Mouse (Mus musculus): ENCODE data around the gene Hps4. TPM values are rescaled to one million over a fixed set of nuclear protein-coding genes. Genes with fewer than 3 reads are reported as not detected.

Gene Hps4
- polyA plus RNA-seq, 1 experiment from 2014 or later, result 18.5 TPM

GRCm38 (mm10) chr5:112418023-112418422 lies 75.1 kb downstream of the Hps4 start:
- no peaks in the 10 kb centered on the region for H3K4me1 ChIP-seq (ENCODE audit: control insufficient read depth in 2 of 2, insufficient read depth in 2 of 2, low read length in 2 of 2)
- ATAC-seq (ENCODE audit: insufficient number of reproducible peaks, insufficient read depth, low FRiP score, low read depth), result no peak
- H3K36me3 ChIP-seq (ENCODE audit: control insufficient read depth, insufficient read depth, low read length), result no peaks in the 10 kb centered on the region
- no peak overlapping the region for H3K9ac ChIP-seq (ENCODE audit: low read length)
- peaks cover 43% of the 10 kb centered on the region for H3K27me3 ChIP-seq (ENCODE audit: control insufficient read depth, insufficient read depth, low read length)
- H3K4me2 ChIP-seq (ENCODE audit: low read length), result no peak overlapping the region
- H3K27ac ChIP-seq (replicated peaks in 1 of 2; ENCODE audit: control insufficient read depth in 1 of 2, insufficient read depth in 1 of 2, low read depth in 2 of 2, low read length in 2 of 2), result no peak overlapping the region
- H3K4me3 ChIP-seq (ENCODE audit: control insufficient read depth in 1 of 2, insufficient read depth in 1 of 2, low read depth in 1 of 2, low read length in 2 of 2), result no peak overlapping the region
- whole genome bisulfite sequencing, result 46% methylated on average over 4 of the region's 4 CpGs
- H3K9me3 ChIP-seq (ENCODE audit: control insufficient read depth, low read length), result 0 out of 2 replicates have a peak, but pooled peaks cover 4% of the 10 kb centered on the region

DNA sequence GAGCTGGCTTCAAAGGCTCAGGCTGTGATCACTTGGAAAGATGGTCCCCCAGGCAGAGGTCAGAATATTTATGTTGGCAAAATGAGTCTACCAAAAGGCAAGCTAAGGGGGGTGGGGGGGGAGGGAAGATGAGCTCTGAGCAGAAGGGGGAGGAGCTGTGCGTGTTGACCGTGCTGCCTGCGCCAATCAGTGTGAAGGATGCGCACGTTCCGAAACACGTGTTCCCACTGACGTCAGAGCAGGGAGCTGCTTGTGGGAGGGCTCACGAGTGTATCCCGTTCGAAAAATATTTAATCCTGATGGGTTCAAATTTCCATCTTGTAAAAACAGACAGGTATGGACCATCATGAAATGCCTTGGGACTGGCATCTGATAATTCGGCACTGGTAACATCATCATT lies 76.7 kb downstream of the Hps4 start:
- no peak overlapping the region for H3K4me2 ChIP-seq (ENCODE audit: low read length)
- 34% methylated on average over 12 of the region's 12 CpGs for WGBS
- H3K9me3 ChIP-seq (ENCODE audit: control insufficient read depth, low read length), result no peaks in the 10 kb centered on the region
- H3K4me3 ChIP-seq (ENCODE audit: control insufficient read depth in 1 of 2, insufficient read depth in 1 of 2, low read depth in 1 of 2, low read length in 2 of 2), result no peak overlapping the region
- H3K9ac ChIP-seq (ENCODE audit: low read length), result no peak overlapping the region
- peaks cover 58% of the 10 kb centered on the region for H3K27me3 ChIP-seq (ENCODE audit: control insufficient read depth, insufficient read depth, low read length)
- no peaks in the 10 kb centered on the region for H3K4me1 ChIP-seq (ENCODE audit: control insufficient read depth in 2 of 2, insufficient read depth in 2 of 2, low read length in 2 of 2)
- H3K36me3 ChIP-seq (ENCODE audit: control insufficient read depth, insufficient read depth, low read length), result no peaks in the 10 kb centered on the region
- no peak overlapping the region for H3K27ac ChIP-seq (replicated peaks in 1 of 2; ENCODE audit: control insufficient read depth in 1 of 2, insufficient read depth in 1 of 2, low read depth in 2 of 2, low read length in 2 of 2)
- no peak for ATAC-seq (ENCODE audit: insufficient number of reproducible peaks, insufficient read depth, low FRiP score, low read depth)

DNA sequence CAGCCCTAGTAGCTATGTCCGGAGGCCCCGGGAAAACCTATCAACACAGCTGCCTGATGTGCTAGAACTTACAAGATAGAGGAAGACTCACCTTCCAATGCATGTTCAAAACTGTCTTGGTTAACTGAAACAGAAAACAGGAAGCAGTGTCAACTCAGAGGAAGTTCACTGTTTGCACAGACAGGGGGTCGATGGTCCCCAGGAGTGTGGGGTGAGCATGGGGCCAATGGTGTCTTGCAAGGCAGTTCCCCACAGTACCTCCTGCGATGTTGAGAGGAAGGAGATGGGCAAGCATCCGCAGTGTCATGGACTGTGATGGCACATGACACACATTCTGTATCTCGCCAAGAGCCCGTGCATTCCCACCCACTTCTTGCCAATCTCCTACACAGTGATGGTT lies 83.8 kb downstream of the Hps4 start:
- ATAC-seq (ENCODE audit: insufficient number of reproducible peaks, insufficient read depth, low FRiP score, low read depth), result no peak
- Histone ChIP-seq H3K4me1 (ENCODE audit: control insufficient read depth in 2 of 2, insufficient read depth in 2 of 2, low read length in 2 of 2) (no peaks in the 10 kb centered on the region), H3K27me3 (ENCODE audit: control insufficient read depth, insufficient read depth, low read length) (peaks cover 74% of the 10 kb centered on the region), H3K36me3 (ENCODE audit: control insufficient read depth, insufficient read depth, low read length) (no peaks in the 10 kb centered on the region), H3K4me3 (ENCODE audit: control insufficient read depth in 1 of 2, insufficient read depth in 1 of 2, low read depth in 1 of 2, low read length in 2 of 2) (no peak overlapping the region), H3K4me2 (ENCODE audit: low read length) (no peak overlapping the region), H3K9ac (ENCODE audit: low read length) (no peak overlapping the region), H3K9me3 (ENCODE audit: control insufficient read depth, low read length) (no peaks in the 10 kb centered on the region), H3K27ac (replicated peaks in 1 of 2; ENCODE audit: control insufficient read depth in 1 of 2, insufficient read depth in 1 of 2, low read depth in 2 of 2, low read length in 2 of 2) (no peak overlapping the region)
- WGBS, result 65% methylated on average over 7 of the region's 7 CpGs

GRCm38 (mm10) chr5:112427283-112427682 lies 84.4 kb downstream of the Hps4 start:
- no peak for ATAC-seq (ENCODE audit: insufficient number of reproducible peaks, insufficient read depth, low FRiP score, low read depth)
- Histone ChIP-seq H3K27me3 (ENCODE audit: control insufficient read depth, insufficient read depth, low read length) (peaks cover 78% of the 10 kb centered on the region), H3K9me3 (ENCODE audit: control insufficient read depth, low read length) (no peaks in the 10 kb centered on the region), H3K9ac (ENCODE audit: low read length) (no peak overlapping the region), H3K4me3 (ENCODE audit: control insufficient read depth in 1 of 2, insufficient read depth in 1 of 2, low read depth in 1 of 2, low read length in 2 of 2) (no peak overlapping the region), H3K27ac (replicated peaks in 1 of 2; ENCODE audit: control insufficient read depth in 1 of 2, insufficient read depth in 1 of 2, low read depth in 2 of 2, low read length in 2 of 2) (no peak overlapping the region), H3K4me2 (ENCODE audit: low read length) (no peak overlapping the region), H3K4me1 (ENCODE audit: control insufficient read depth in 2 of 2, insufficient read depth in 2 of 2, low read length in 2 of 2) (no peaks in the 10 kb centered on the region), H3K36me3 (ENCODE audit: control insufficient read depth, insufficient read depth, low read length) (no peaks in the 10 kb centered on the region)
- WGBS, result 33% methylated on average over 2 of the region's 2 CpGs

Other genes starting within 250 kb of the Hps4 start
- gene Cryba4, start 90.6 kb upstream of the Hps4 start, polyA plus RNA-seq (2014; fragmentation: Nextera tagmentation; extraction: Ambion mirVana), result 1.3 and 2.2 TPM in 2 replicates
- gene Crybb1, start 87.3 kb upstream of the Hps4 start, polyA plus RNA-seq (2014; fragmentation: Nextera tagmentation; extraction: Ambion mirVana), result 0.86 and 1.0 TPM in 2 replicates
- gene Tpst2, start 66.4 kb upstream of the Hps4 start, polyA plus RNA-seq (2014; fragmentation: Nextera tagmentation; extraction: Ambion mirVana), result 39.0 and 45.9 TPM in 2 replicates
- gene Tfip11, start 16.7 kb upstream of the Hps4 start, polyA plus RNA-seq (2014; fragmentation: Nextera tagmentation; extraction: Ambion mirVana), result 12.6 and 13.4 TPM in 2 replicates
- 25.4 and 25.9 TPM in 2 replicates for gene Srrd, start within 50 bp of the Hps4 start, polyA plus RNA-seq (2014; fragmentation: Nextera tagmentation; extraction: Ambion mirVana)
- gene Gm6583, start 12.9 kb downstream of the Hps4 start, polyA plus RNA-seq (2014; fragmentation: Nextera tagmentation; extraction: Ambion mirVana), result not detected in 2 replicates
- 0.96 and 1.7 TPM in 2 replicates for gene Asphd2, start 51.8 kb downstream of the Hps4 start, polyA plus RNA-seq (2014; fragmentation: Nextera tagmentation; extraction: Ambion mirVana)
- not detected in 2 replicates for gene Gm6588, start 106.3 kb downstream of the Hps4 start, polyA plus RNA-seq (2014; fragmentation: Nextera tagmentation; extraction: Ambion mirVana)
- gene Sez6l, start 234.1 kb downstream of the Hps4 start, polyA plus RNA-seq (2014; fragmentation: Nextera tagmentation; extraction: Ambion mirVana), result 0.27 and 0.31 TPM in 2 replicates